8 mouse cellular contexts compared by ENCODE assay signal in the genomic region with DNA sequence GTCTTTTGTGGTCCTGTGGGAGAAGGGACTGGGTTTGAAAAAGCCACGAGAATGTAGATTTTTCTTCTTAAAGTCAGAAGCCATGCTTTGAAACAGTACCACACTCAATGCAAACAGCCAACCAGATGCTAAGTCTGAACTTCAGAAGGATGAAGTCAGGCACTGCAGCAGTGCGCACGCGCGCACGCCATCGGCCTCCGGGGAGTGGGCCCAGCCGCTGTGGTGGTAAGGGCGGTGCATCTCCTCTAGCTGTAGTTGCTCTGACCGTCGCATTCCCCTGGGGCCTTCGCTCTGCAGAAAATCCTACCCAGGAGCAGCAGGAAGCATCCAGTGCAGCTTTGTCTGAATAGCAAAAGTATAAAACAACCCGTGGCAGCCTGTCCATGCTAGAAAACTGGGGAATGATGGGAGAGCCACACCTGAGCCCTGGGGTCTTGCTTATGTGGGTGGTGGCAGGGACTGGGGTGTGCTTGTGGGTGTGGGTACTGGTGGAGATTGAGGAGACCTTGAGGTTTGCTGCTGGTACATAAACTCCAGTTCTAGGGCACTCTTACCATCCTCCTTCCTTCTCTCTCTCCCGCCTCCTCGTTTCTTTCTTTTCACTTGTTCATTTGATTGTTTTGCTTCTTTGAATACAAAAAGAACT. TPM values are rescaled to one million over a fixed set of nuclear protein-coding genes. Genes with fewer than 3 reads are reported as not detected.
A peak's percentile ranks its signal among the peaks of the same experiment; 100 is the strongest.
DNase-seq lines count a peak whose midpoint lies in the region; ATAC-seq and TF ChIP-seq lines count a peak whose summit lies in the region.

No protein-coding gene starts in this region.

- no peak for TF ChIP-seq CTCF in left cerebral cortex, adult 2 months (IDR thresholded peaks at IDR 0.05)
- TF ChIP-seq CTCF in gastrocnemius, adult 2 months (IDR thresholded peaks at IDR 0.05) = no peak

- peak overlapping the region; percentile 82 for H3K27ac ChIP-seq in left cerebral cortex, adult 2 months
- peak overlapping the region; percentile 60 for H3K27ac ChIP-seq in embryonic facial prominence, embryonic 13.5 days
- H3K27ac ChIP-seq in limb, embryonic 10.5 days = 0 out of 2 replicates have a peak overlapping the region, but pooled peaks have one; percentile 50
- H3K27ac ChIP-seq in gastrocnemius, adult 2 months = no peak overlapping the region

- peak overlapping the region; percentile 61 for H3K9ac ChIP-seq in embryonic facial prominence, embryonic 13.5 days

- H3K4me2 ChIP-seq in embryonic facial prominence, embryonic 13.5 days = peak overlapping the region; percentile 60

- H3K27me3 ChIP-seq in embryonic facial prominence, embryonic 13.5 days = no peaks in the 10 kb centered on the region
- H3K27me3 ChIP-seq in limb, embryonic 10.5 days (ENCODE audit: low read depth, poor library complexity, severe bottlenecking) = no peaks in the 10 kb centered on the region

- intact Hi-C loops in left cerebral cortex, adult 2 months (cut with DNase I) = no loop called here
- intact Hi-C loops in gastrocnemius, adult 2 months (cut with DNase I) = no loop called here

- no peaks in the 10 kb centered on the region for H3K36me3 ChIP-seq in embryonic facial prominence, embryonic 13.5 days
- H3K36me3 ChIP-seq in limb, embryonic 10.5 days = no peaks in the 10 kb centered on the region

- 18% methylated on average over 16 of the region's 16 CpGs for WGBS in embryonic facial prominence, embryonic 13.5 days
- WGBS in limb, embryonic 10.5 days = 45% methylated on average over 16 of the region's 16 CpGs

- peak; percentile 81; the same call in 1 of the 2 replicates for ATAC-seq in embryonic facial prominence, embryonic 13.5 days (ENCODE audit: insufficient number of reproducible peaks, insufficient read depth, low FRiP score, low TSS enrichment, low read depth)

- peak overlapping the region; percentile 18 for H3K4me3 ChIP-seq in left cerebral cortex, adult 2 months
- peak overlapping the region; percentile 35 for H3K4me3 ChIP-seq in embryonic facial prominence, embryonic 13.5 days
- H3K4me3 ChIP-seq in limb, embryonic 10.5 days = no peak overlapping the region
- H3K4me3 ChIP-seq in gastrocnemius, adult 2 months = no peak overlapping the region

- peaks cover 14% of the 10 kb centered on the region; the same call in 1 of the 2 replicates for H3K4me1 ChIP-seq in embryonic facial prominence, embryonic 13.5 days
- peaks cover 13% of the 10 kb centered on the region for H3K4me1 ChIP-seq in limb, embryonic 10.5 days

- no peaks in the 10 kb centered on the region for H3K9me3 ChIP-seq in embryonic facial prominence, embryonic 13.5 days
- H3K9me3 ChIP-seq in limb, embryonic 10.5 days (replicated peaks) = no peaks in the 10 kb centered on the region

- DNase-seq in left cerebral cortex, adult 2 months (ENCODE audit: extremely low spot score in 1 of 2, low spot score in 2 of 2) = peak; percentile 46 to 57
- DNase-seq in left cerebral cortex, adult 9 months (ENCODE audit: low spot score in 2 of 2) = no peak
- DNase-seq in limb, embryonic 10.5 days (ENCODE audit: low spot score) = peak; percentile 64
- peak; percentile 52 for DNase-seq in right cerebral cortex, postnatal 14 days
- no peak for DNase-seq in thymus, postnatal 25 days
- DNase-seq in thymus, postnatal 4 days = no peak
- no peak for DNase-seq in gastrocnemius, adult 2 months

RNA-seq across cellular contexts. Expression of gene Phactr3, which starts 56.6 kb away (rescaled TPM):
- 100 to 1,000 TPM; 143 to 156 TPM for total RNA-seq in left cerebral cortex, adult 2 months (2021)
- polyA plus RNA-seq in embryonic facial prominence, embryonic 13.5 days (2015; fragmentation: Nextera tagmentation; extraction: Ambion mirVana) = 2.5 and 3.1 TPM in 2 replicates
- 8.1 and 8.3 TPM in 2 replicates for polyA plus RNA-seq in limb, embryonic 10.5 days (2016; fragmentation: Nextera tagmentation; extraction: Ambion mirVana)
- under 1 TPM in 1 of 2 experiments, not detected in 1; 0.11 TPM for total RNA-seq in gastrocnemius, adult 2 months (2021)

Comparison
In these comparisons a context has a peak if more than half of its experiments do, and no peak if none do; other contexts are left out.
1. DNase-seq: peak in left cerebral cortex, adult 2 months (2 of 2), limb, embryonic 10.5 days (single experiment) and right cerebral cortex, postnatal 14 days (single experiment); none in left cerebral cortex, adult 9 months (0 of 2), thymus, postnatal 25 days (single experiment), thymus, postnatal 4 days (single experiment) and gastrocnemius, adult 2 months (single experiment).
2. H3K4me3 ChIP-seq: peak in left cerebral cortex, adult 2 months (single experiment) and embryonic facial prominence, embryonic 13.5 days (single experiment); none in limb, embryonic 10.5 days (single experiment) and gastrocnemius, adult 2 months (single experiment).
3. RNA of gene Phactr3, which starts 56.6 kb away (total RNA-seq): 143 to 156 TPM in left cerebral cortex, adult 2 months; 0.11 TPM in gastrocnemius, adult 2 months; every median in the first group is over 100 times any median in the second.